8 mouse cellular contexts compared by ENCODE assay signal in genomic region chr19:61084149-61084940, GRCm38 (mm10). TPM values are rescaled to one million over a fixed set of nuclear protein-coding genes. Genes with fewer than 3 reads are reported as not detected.
DNase-seq lines count a peak whose midpoint lies in the region; ATAC-seq lines count a peak whose summit lies in the region.

No protein-coding gene starts in this region.

- 57% methylated on average over 4 of the region's 4 CpGs for WGBS in forebrain, embryonic 15.5 days
- 50% methylated on average over 4 of the region's 4 CpGs for WGBS in lung, embryonic 15.5 days

- no peak overlapping the region for H3K4me2 ChIP-seq in forebrain, embryonic 15.5 days (replicated peaks)
- no peak overlapping the region for H3K4me2 ChIP-seq in lung, embryonic 15.5 days

- H3K9ac ChIP-seq in forebrain, embryonic 15.5 days (replicated peaks), result no peak overlapping the region
- no peak overlapping the region for H3K9ac ChIP-seq in lung, embryonic 15.5 days

- H3K27ac ChIP-seq in forebrain, embryonic 15.5 days (replicated peaks), result no peak overlapping the region
- H3K27ac ChIP-seq in lung, embryonic 15.5 days, result no peak overlapping the region

- ATAC-seq in forebrain, embryonic 15.5 days (replicated peaks), result peak; percentile 78
- peak; percentile 83 to 84 for ATAC-seq in hematopoietic stem cell, adult 5-6 weeks (replicated peaks in 1 of 2; ENCODE audit: insufficient read depth in 1 of 2, low FRiP score in 2 of 2, low TSS enrichment in 1 of 2, low read depth in 1 of 2, poor library complexity in 2 of 2, severe bottlenecking in 2 of 2)
- peak; percentile 68; the same call in 1 of the 2 replicates for ATAC-seq in lung, embryonic 15.5 days (ENCODE audit: borderline replicate concordance, extremely low read depth, low FRiP score, low TSS enrichment)

- H3K9me3 ChIP-seq in forebrain, embryonic 15.5 days, result no peaks in the 10 kb centered on the region
- H3K9me3 ChIP-seq in lung, embryonic 15.5 days, result no peaks in the 10 kb centered on the region

- peak; percentile 77 for DNase-seq in ES-CJ7 (ENCODE audit: low read depth, low spot score)
- DNase-seq in c-Kit-positive CD71-positive TER-119-positive erythroid progenitor cells, embryonic 14.5 days (ENCODE audit: low spot score), result peak; percentile 76
- DNase-seq in layer of hippocampus, adult 8-10 months (ENCODE audit: low spot score in 2 of 2), result peak; percentile 83 to 95
- peak; percentile 89 for DNase-seq in ovary, postnatal 10 days (ENCODE audit: low spot score)
- peak; percentile 64 to 85 for DNase-seq in thymus, postnatal 10 days (ENCODE audit: low spot score in 2 of 2)

- H3K4me3 ChIP-seq in forebrain, embryonic 15.5 days, result no peak overlapping the region
- H3K4me3 ChIP-seq in lung, embryonic 15.5 days, result no peak overlapping the region

- no peaks in the 10 kb centered on the region for H3K27me3 ChIP-seq in forebrain, embryonic 15.5 days
- H3K27me3 ChIP-seq in lung, embryonic 15.5 days, result no peaks in the 10 kb centered on the region

- no peaks in the 10 kb centered on the region for H3K4me1 ChIP-seq in forebrain, embryonic 15.5 days
- H3K4me1 ChIP-seq in lung, embryonic 15.5 days, result no peaks in the 10 kb centered on the region

- H3K36me3 ChIP-seq in forebrain, embryonic 15.5 days, result 0 out of 2 replicates have a peak, but pooled peaks cover 3% of the 10 kb centered on the region
- H3K36me3 ChIP-seq in lung, embryonic 15.5 days, result 0 out of 2 replicates have a peak, but pooled peaks cover 8% of the 10 kb centered on the region

RNA-seq across cellular contexts. Expression of gene Zfp950, which starts 56.3 kb away (rescaled TPM):
- polyA plus RNA-seq in forebrain, embryonic 15.5 days (2015; fragmentation: Nextera tagmentation; extraction: Ambion mirVana), result 45.0 and 49.1 TPM in 2 replicates
- total RNA-seq in hematopoietic stem cell, adult 5-6 weeks (2017), result 54.3 and 57.2 TPM in 2 replicates
- total RNA-seq in layer of hippocampus, adult 8-10 months (2022), result 10 to 100 TPM; 40.1 to 64.3 (median 47.5) TPM
- 35.0 and 35.5 TPM in 2 replicates for polyA plus RNA-seq in lung, embryonic 15.5 days (2015; fragmentation: Nextera tagmentation; extraction: Ambion mirVana)
